Mouse (Mus musculus) left cerebral cortex, postnatal 4 days (tissue): ENCODE measurements around the gene Fbxw11. TPM values are rescaled to one million over a fixed set of nuclear protein-coding genes. Genes with fewer than 3 reads are reported as not detected.
A peak's percentile ranks its signal among the peaks of the same experiment; 100 is the strongest.
"Not testable (repeated sequence)": the region's sequence is repeated elsewhere in the genome, so short reads cannot be mapped to it uniquely, and the experiment has no call there.

ENCODE experiments used
- DNase-seq: peaks from one replicate; pipeline ENCODE4 v3.0.0-alpha.2; 2022
- intact Hi-C: fragments of 180-260 bp; cut with DNase I; formaldehyde crosslinking; loops from one replicate; pipeline ENCODE4 v1.15.1; 2025
- total RNA-seq, 2 experiments: library from RNA; stranded (reverse); gene quantifications; 2 replicates each; pipeline ENCODE4 v1.2.3; 2021

Fbxw11 gene
- total RNA-seq, 2 experiments from 2014 or later = 124 to 127 TPM

- DNase-seq = no peak
- intact Hi-C loops = loop anchor here (10.0 kb wide), 2 partner anchors 55 to 945 kb away; partner anchors contain the start of gene Fbxw11
Measured at GRCm38 (mm10) chr11:32699913-32700493, 57.5 kb downstream of the Fbxw11 start.

- intact Hi-C loops = no loop called here
- no peak for DNase-seq
Measured at GRCm38 (mm10) chr11:32701566-32701965, 59.0 kb downstream of the Fbxw11 start.

DNA sequence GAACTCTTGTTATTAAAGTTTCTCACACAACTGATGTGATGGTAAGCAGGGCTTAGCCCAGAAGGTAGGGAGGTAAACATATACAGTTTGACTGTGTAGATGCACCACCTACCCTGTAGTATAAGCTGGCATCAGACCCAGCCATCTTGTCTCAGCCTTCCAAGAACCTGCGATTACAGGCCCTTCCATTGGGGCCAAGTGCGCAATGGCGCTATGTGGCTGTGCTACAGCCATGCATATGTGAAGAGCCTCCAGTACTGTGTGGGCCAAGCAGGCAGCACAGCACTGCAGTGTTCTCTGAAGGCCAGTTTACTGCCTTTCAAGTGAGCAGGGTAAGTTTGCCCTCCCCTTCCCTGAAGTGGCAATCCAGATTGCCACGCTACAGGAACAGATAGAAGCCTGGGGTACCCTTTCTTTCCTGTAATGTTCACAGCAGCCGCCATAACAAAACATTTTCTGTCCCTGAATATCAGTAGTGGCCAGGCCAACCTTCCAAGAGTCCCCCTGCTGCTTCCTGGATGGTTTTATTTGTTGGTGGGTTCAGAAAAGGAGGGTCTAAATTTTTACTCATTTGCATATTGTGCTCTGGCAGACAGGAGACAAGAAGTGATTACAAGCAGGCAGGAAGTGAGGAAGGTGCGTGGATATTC lies 61.8 kb downstream of the Fbxw11 start:
- intact Hi-C loops = no loop called here
- no peak for DNase-seq

GRCm38 (mm10) chr11:32706406-32706993 lies 64.0 kb downstream of the Fbxw11 start:
- no peak for DNase-seq
- intact Hi-C loops = loop anchor here (5.0 kb wide), 1 partner anchor 79 kb away; no protein-coding TSS in a partner anchor

GRCm38 (mm10) chr11:32707481-32707880 lies 65.0 kb downstream of the Fbxw11 start:
- DNase-seq = no peak
- intact Hi-C loops = loop anchor here (5.0 kb wide), 1 partner anchor 80 kb away; no protein-coding TSS in a partner anchor

DNA sequence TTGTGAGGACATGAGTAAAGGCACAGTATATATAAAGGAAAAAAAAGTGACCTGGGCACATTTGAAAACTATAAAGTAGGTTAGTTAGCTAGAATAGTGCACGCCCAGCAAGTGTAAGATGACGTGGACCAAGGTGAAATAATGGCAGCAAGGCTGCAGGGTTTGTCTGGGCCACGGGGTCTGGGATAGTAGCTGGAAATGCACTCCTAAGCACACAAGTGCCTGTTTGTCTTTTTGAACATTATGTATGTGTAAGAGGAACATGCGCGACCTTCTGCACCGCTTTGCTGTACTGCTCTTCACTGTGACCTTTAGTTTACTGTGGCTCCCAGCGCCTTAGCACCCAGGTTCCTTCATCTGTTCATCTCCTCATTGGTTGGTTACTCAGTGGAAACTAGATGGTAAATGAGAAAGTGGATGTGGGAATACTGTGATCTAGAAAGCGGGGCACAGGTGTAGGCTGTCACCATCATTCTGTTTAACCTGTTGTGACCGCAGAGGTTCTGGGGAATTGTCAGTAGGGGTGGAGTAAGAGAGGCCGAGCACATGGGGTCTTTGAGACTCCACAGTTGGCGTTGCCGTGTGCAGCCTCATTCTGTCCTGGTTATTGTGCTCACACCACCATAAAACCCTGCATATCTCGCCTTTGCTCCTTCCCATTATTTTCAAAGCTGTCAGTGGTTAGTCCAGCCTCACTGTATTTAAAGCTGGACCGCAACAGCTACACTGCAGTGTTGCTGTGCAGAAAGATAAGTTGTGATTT lies 66.4 kb downstream of the Fbxw11 start:
- DNase-seq = no peak
- intact Hi-C loops = loop anchor here (5.0 kb wide), 1 partner anchor 82 kb away; no protein-coding TSS in a partner anchor

DNA sequence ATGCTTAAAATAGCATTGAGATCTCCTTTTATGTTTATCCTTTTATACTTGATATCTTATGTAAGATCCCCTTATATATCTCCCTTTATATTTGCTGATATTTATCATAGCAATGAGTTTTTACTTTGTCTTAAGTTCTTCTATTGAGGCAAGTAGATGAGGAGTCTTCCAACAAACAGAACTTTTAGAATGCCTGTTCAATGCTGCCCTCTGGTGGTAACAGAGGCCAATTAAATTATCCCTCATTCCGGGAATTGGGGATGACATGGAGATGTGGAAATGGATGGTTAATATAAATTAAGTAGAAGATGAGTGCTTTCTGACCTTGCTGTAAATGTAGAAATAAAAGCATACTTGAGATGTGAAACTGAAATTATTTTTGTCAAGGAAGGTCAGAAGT lies 67.0 kb downstream of the Fbxw11 start:
- intact Hi-C loops = loop anchor here (5.0 kb wide), 1 partner anchor 82 kb away; no protein-coding TSS in a partner anchor
- DNase-seq = peak; percentile 31

DNA sequence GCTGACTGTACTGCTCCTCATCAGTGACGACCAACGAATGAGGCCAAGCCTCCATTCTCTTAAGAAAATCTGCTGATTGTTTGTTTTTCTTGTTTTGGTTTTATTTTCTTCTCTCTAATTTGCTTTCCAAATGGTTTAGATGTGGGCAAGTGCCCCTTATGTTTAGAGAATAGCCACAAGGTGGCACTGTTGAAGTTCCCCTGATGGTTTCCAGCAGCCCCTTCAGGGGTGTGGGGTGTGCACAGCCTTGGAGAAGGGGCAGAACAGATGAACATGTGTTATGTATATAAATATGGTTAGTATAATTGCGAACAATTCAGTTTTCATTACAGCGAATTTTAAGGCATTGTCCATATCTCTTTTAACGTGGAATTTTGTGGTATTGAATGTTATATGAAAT lies 71.7 kb downstream of the Fbxw11 start:
- peak; percentile 21 for DNase-seq
- intact Hi-C loops = loop anchor here (5.0 to 10.0 kb wide), 2 partner anchors 241 to 433 kb away; partner anchors contain the start of gene Fgf18

GRCm38 (mm10) chr11:32714896-32715295 lies 72.4 kb downstream of the Fbxw11 start:
- DNase-seq = no peak
- intact Hi-C loops = loop anchor here (5.0 to 10.0 kb wide), 2 partner anchors 240 to 432 kb away; partner anchors contain the start of gene Fgf18

GRCm38 (mm10) chr11:32715495-32715894 lies 73.0 kb downstream of the Fbxw11 start:
- no peak for DNase-seq
- intact Hi-C loops = loop anchor here (10.0 kb wide), 1 partner anchor 239 kb away; no protein-coding TSS in a partner anchor

DNA sequence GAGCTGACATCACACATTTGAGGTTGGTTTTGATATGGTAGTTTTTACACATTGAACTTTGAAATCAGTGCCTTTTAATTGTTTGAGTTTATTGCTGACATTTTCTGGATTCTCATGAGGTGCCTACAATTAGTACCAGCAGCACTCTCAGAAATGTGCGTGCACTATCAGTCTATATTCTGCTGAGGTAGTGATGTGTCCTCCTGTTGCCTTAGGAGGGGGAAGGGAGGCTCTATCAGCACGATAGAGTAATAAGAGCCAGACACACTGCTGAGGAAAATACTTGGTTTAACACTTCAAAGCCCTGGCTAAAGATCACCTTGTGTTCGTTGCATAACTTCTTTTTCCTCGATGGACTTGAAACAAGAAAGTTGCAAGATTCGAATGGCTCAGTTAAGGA lies 73.4 kb downstream of the Fbxw11 start:
- DNase-seq = no peak
- intact Hi-C loops = loop anchor here (10.0 kb wide), 1 partner anchor 239 kb away; no protein-coding TSS in a partner anchor

- DNase-seq = no peak
- intact Hi-C loops = loop anchor here (10.0 kb wide), 1 partner anchor 238 kb away; no protein-coding TSS in a partner anchor
Measured at GRCm38 (mm10) chr11:32716876-32717275, 74.4 kb downstream of the Fbxw11 start.

GRCm38 (mm10) chr11:32717711-32718110 lies 75.2 kb downstream of the Fbxw11 start:
- DNase-seq = not testable (repeated sequence)
- intact Hi-C loops = loop anchor here (10.0 kb wide), 1 partner anchor 237 kb away; no protein-coding TSS in a partner anchor

DNA sequence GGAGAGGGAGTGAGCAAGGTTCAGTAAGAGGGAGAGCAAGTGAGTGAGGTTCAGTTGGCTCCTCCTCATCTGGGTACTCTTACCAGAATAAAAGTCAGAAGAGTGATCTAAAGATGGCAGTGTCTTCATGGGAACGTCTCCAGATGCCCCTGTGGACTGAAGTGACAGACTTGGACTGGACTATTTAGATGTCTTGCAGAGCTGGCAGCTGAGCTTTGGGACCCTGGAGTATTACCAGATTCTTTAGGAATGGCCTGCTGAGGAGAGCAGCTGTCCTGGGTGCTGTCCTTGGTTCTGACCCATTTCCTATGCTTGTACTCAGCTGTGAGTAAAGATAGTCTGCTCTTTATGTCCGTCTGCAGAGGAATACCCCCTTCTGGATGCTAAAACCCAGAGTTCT lies 75.8 kb downstream of the Fbxw11 start:
- intact Hi-C loops = loop anchor here (10.0 kb wide), 1 partner anchor 236 kb away; no protein-coding TSS in a partner anchor

GRCm38 (mm10) chr11:32718979-32719378 lies 76.5 kb downstream of the Fbxw11 start:
- no peak for DNase-seq
- intact Hi-C loops = loop anchor here (10.0 kb wide), 1 partner anchor 236 kb away; no protein-coding TSS in a partner anchor

More for the DNA sequence above, 75.8 kb downstream of the Fbxw11 start:
- DNase-seq = peak; percentile 17

- no peak for DNase-seq
- intact Hi-C loops = no loop called here
Measured at GRCm38 (mm10) chr11:32722653-32723052, 80.1 kb downstream of the Fbxw11 start.

- DNase-seq = no peak
- intact Hi-C loops = no loop called here
Measured at GRCm38 (mm10) chr11:32723287-32723686, 80.8 kb downstream of the Fbxw11 start.

GRCm38 (mm10) chr11:32725171-32725570 lies 82.6 kb downstream of the Fbxw11 start:
- intact Hi-C loops = no loop called here

DNA sequence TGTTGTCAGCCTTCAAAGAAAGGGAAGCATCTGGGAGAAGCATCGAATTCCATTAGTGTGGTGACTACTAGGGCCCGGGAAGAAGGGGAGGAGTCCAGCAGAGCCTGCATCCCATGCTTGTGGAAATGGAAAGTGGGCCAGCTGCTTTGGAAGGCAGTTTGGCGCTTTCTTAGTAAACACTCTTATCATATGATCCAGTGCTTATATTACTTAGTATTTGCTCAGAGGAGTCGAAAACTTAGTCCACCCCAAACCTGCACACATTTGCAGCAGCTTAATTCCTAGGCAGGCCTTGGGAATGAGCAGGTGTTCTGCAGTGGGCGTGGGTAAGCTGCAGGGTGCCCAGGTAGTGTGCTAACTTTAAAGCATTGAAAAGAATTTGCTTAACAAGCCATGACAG lies 89.9 kb downstream of the Fbxw11 start:
- no peak for DNase-seq
- intact Hi-C loops = no loop called here

More at GRCm38 (mm10) chr11:32725171-32725570, 82.6 kb downstream of the Fbxw11 start:
- no peak for DNase-seq

GRCm38 (mm10) chr11:32733195-32733594 lies 90.7 kb downstream of the Fbxw11 start:
- no peak for DNase-seq

More at GRCm38 (mm10) chr11:32733195-32733594, 90.7 kb downstream of the Fbxw11 start:
- intact Hi-C loops = no loop called here
